Mouse (Mus musculus) layer of hippocampus, adult 2 months (tissue): Measurements from ENCODE around the gene Slamf9. TPM values are rescaled to one million over a fixed set of nuclear protein-coding genes. Genes with fewer than 3 reads are reported as not detected.

Experiments used
- DNase-seq, 2 experiments: peaks; one replicate each; pipeline ENCODE4 v3.0.0; 2022; ENCODE audit warnings: low spot score in 2 of 2
- H3K27ac ChIP-seq: fragments of 200-600 bp; 2 replicates; pipeline ENCODE4 v1.8.1; 2022
- H3K4me3 ChIP-seq: fragments of 200-600 bp; 2 replicates; pipeline ENCODE4 v1.8.1; 2022; ENCODE audit warnings: mild to moderate bottlenecking
- CTCF ChIP-seq: fragments of 200-600 bp; conservative IDR thresholded peaks from 2 replicates; pipeline ENCODE4 v1.8.1; 2022; ENCODE audit warnings: antibody characterized with exemption, mild to moderate bottlenecking, moderate library complexity
- total RNA-seq, 2 experiments: library from RNA; stranded (reverse); gene quantifications; 2 replicates each; pipeline ENCODE4 v1.2.3; 2021

Slamf9 gene
- total RNA-seq, 2 experiments from 2014 or later: 0.38 TPM; not detected in 1

DNA sequence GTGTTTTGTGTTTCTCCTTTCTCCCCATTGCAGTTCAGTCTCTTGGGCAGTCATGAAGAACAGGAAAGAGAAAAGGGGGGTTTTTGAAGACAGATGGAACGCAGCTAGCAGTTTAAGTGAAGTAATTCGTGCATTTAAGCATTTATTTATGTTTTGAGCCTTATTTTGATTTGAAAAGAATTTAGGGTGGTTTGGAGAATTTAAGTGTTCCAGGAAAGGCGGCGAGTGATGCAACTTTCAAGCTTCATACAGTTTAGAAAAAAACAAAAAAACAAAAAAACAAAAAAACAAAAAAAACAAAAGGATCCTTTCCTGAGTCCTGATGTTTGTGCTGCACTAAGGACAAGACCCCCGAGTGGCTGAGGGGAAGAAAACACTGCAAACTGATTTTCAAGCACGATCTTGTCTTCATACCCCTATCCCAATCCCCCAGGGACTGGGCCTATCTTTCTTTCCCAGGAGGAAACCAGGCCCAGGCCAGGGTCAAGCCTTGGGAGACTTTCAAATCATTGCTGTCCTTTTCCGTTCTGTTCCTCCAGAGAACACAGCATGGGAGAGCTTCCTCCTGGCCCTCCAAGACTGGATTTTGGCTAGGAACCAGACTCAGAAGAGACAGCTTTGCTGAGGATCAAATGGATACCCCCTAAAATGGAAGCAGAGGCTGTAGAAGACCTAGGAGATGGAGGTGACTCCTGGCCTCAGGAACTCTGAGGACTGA lies 39.6 kb downstream of the Slamf9 start:
- no peak overlapping the region for H3K4me3 ChIP-seq
- H3K27ac ChIP-seq: peak overlapping the region; percentile 70; the same call in 1 of the 2 replicates
- TF ChIP-seq CTCF: no peak
- no peak for DNase-seq

DNA sequence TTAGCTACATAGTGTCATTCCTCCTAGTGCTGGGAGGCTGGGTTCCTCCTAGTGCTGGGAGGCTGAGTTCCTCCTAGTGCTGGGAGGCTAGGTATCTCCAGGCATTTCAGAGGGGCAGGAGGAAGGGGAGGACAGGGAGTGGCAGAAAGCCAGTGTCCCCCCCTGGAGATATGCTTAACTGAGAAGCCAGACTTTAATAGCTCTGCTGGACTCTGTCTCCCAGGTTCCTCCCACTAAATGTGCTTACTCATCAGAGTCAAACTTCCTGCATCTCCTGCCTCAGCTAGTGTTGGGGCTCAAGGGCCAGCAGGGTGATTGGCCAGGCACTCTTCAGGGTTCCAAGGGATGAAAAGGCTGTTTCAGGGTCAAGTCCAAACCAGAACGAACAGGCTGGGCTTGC lies 40.2 kb downstream of the Slamf9 start:
- DNase-seq: no peak
- H3K4me3 ChIP-seq: no peak overlapping the region
- TF ChIP-seq CTCF: no peak
- no peak overlapping the region for H3K27ac ChIP-seq

DNA sequence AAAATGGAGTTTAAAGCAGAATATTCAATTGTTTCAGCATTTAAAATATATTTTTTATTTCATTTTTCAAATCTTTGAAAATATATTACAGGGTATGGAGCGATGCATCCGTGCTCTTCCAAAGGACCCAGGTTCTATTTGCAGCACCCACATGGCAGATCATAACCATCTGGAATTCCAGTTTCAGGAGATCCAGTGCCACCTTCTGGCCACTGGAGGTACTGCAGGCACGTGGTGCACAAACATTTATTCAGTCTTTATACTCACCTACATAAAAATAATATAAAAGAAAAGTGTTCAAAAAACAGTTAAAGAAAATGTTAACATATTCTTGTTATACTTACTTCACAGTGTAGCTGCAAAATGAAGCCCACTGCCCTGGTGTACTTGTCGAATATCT lies 42.9 kb downstream of the Slamf9 start:
- TF ChIP-seq CTCF: peak; percentile 73
- Histone ChIP-seq H3K27ac (no peak overlapping the region), H3K4me3 (no peak overlapping the region)
- DNase-seq: no peak

DNA sequence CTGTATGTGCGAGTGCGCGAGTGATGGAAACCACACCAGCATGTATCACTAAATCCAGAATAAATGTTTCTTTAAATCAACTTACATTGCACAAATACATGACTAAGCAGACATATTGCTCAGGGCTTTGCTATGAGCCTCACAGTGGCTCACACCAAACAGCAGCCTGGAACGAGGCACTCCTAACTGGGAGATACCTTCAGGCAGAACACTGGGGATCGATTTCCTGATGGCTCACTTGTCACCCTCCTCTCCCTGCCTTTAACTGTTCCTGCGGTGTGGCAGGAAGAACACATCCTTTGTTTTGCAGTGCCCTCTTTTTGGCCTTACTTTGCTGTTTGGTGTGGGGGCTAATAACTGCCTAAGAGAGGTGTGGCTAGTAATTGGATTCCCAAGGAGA lies 44.5 kb downstream of the Slamf9 start:
- Histone ChIP-seq H3K27ac (no peak overlapping the region), H3K4me3 (no peak overlapping the region)
- no peak for DNase-seq
- TF ChIP-seq CTCF: no peak

DNA sequence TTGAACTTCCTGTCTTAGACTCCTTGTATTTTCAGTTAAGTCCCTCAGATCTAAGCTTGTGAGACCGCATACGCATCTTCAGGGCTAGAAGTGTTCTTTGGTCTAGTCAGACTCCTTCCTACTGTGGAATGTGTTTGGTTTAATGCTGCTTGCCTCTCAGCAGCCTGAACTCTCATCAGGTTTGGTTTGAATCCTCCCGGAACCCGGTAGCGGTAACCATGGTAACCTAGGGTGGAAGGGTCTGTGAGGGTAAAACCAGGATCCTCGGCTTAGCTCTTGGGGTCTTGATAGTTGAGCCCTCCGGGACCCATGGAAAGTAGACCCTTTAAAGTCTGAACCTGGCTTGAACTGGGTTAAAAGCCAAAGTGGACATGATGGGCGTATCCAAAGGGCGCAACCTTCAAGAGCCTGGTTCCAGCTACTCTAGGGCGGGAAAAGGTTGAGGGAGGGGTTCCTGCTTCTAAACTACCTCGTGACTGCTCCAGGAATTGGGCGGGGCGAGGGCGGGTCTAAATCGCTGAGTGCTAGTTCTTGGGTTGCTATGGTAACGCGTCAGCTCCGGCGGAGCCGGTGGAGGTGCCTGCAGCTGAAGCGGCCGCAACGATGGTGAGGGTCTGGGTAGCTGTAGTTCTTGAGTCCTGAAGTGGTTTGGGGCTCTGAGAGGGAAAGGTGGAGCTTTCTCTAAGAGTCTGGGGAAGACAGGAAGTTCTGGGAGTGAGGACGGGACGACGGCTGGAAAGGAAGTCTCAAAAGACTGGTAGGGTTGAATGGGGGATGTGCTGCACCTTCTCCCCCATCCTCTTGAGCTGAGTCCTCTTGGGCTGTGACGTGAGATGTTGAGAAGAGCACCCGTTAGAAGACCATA lies 45.6 kb downstream of the Slamf9 start, which contains the start of gene Cfap45:
Gene Cfap45, plus strand, starts transcription at position 226 of the 865 bp plus-strand sequence.
- Histone ChIP-seq H3K27ac (peak within 1 kb of the TSS; percentile 40; the same call in 1 of the 2 replicates), H3K4me3 (peak within 1 kb of the TSS; percentile 55)
- peak; percentile 68 to 82 for DNase-seq
- no peak for TF ChIP-seq CTCF

DNA sequence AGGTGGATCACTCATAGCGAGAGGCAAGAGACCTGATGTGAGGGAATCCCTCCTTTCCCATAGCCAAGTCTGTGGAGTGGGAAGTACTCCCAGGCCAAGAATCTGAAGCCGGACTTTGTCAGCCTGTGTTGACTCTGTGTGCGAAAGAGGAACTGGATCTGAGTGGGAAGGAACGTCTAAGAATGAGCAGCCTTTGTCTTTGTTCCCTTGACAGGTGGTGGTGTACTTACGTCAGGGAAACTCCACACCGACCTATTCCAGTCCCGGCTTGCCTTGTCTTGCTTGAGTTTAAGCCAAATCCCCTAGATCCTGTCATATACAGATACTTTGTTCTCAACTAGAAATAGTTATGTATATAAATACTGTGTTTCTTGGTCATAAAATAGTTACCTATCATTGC lies 47.4 kb downstream of the Slamf9 start:
- H3K4me3 ChIP-seq: no peak overlapping the region
- no peak overlapping the region for H3K27ac ChIP-seq
- TF ChIP-seq CTCF: no peak
- no peak for DNase-seq

DNA sequence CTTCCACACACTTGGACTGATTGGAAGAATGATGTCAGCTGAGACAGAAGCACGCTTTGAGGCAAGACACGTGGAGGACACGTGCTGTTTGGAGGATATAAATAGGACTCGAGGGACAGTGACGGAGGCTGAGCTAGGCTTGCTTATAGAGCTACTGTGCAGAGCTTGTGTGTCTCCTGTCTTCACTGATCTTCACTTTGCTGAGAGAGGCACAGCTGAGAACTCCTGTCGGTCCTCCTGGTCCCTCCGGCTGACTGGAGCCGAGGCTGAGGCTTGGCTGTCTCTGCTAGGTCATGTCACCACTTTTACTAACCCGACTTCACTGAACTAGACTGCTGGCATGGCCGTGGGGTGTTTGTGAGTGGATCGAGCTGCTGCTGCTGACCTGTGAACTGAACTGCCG lies 48.5 kb downstream of the Slamf9 start:
- TF ChIP-seq CTCF: no peak
- H3K4me3 ChIP-seq: no peak overlapping the region

DNA sequence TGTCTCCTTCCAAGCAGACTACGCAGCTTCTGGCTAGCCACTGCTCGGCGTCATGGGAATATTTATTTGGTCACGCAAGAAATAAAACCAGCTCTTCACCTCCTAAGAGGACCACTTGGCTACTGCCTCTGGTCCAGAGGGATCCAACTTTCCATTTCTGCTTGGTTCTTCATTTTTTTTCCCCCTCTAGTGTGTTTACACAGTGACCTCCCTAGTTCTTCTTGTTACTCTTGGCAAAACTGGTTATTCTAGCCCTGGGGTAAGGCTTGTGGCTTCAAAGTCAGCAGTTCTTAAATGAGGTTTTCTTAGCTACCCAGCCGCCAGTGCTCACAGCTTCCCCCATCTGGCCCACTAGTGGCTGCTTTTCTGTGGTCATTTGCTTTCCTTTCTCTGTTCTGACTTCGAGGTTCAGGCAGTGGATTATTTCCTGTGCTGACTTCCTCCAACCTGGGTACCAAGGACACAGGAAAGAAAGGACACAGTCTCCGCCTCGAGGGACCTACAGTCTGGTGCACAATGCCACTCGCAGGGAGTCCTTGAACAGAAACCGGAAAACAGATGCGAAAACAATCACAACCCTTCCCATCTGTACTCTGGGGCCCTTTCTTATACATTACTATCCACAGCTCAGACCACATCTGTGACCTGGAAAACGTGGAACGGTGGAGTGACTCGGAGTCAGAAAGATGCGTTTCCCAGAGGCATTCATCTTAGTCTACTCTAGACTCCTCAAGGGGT lies 50.0 kb downstream of the Slamf9 start:
- TF ChIP-seq CTCF: peak; percentile 46
- no peak overlapping the region for H3K4me3 ChIP-seq
- no peak overlapping the region; the same call in 1 of the 2 replicates for H3K27ac ChIP-seq
- DNase-seq: no peak

More for the DNA sequence above, 48.5 kb downstream of the Slamf9 start:
- no peak overlapping the region for H3K27ac ChIP-seq
- DNase-seq: no peak

DNA sequence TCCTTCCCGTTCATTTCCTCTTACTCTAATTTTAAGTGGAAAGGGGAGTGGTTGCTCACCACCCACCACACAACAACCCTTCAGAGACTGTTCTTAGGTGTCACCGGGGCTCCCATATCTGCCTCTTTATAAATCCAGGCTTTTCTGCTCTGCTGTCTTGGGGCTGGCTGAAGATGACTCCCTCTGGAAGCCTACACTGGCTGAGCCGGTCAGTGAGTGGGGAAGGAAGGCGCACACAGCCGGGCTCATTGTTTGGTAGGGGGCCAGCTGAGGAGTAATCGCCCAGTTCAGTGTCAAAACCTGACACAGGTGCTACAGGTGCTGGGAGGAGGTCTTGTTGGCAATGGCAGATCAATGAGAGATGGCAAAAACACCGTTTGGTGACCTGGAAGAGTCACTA lies 50.8 kb downstream of the Slamf9 start:
- no peak for DNase-seq
- no peak overlapping the region for H3K27ac ChIP-seq
- TF ChIP-seq CTCF: no peak
- peak overlapping the region; percentile 24; the same call in 1 of the 2 replicates for H3K4me3 ChIP-seq

DNA sequence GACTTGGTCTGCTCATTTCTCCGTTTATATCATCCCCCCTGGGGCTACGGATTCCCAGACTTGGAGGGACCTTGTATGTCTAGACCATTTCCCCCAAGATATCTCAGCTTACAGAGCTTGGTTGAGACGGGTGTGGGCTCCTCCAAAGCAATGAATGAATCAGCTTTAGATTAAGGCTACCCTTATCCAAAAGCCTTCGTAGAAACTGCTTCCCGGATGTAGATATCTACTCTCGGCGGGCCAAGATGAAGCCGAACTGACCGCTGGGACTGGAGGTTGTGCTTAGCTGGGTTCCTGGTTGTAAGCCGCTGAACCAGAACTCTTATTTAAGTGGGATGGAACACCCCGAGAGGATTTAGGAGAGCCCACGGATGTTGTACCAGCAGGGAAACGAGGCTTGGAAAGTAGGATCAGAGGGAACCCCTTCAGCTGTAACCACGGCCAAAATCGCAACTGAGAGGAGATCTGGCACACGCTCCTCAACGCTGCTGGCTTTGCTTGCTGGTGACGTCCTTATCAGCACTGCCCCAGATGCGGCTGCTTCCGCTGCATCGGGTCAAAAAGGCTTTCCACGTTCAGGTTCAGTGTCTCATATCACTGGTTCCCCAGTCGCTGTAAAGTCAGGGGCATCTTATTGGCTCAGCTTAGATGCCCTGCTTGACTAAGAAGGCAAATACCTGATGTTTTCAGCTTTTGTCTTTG lies 51.4 kb downstream of the Slamf9 start:
- TF ChIP-seq CTCF: no peak
- DNase-seq: no peak
- peak overlapping the region; percentile 24; the same call in 1 of the 2 replicates for H3K4me3 ChIP-seq
- H3K27ac ChIP-seq: no peak overlapping the region

DNA sequence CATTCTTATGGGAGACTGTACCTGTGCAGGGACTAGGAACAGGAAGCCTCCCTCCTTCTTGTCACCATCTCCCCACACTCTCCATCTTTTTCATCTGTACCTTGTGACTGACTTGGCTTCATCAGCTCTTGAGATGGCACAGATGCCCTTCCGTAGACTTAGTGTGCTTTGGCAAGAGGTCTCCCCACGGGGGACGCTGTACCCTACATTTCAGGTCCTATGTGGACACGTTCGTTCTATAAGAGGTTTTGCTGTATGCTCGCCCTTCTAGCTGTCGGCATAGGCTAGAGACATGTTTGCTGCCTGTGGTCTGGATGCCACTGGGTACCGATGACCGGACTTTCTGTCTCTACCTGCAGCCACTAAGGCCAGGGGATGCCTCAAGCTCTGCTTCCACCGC lies 52.3 kb downstream of the Slamf9 start:
- no peak for TF ChIP-seq CTCF
- Histone ChIP-seq H3K4me3 (no peak overlapping the region), H3K27ac (no peak overlapping the region)
- DNase-seq: no peak

Other genes starting within 250 kb of the Slamf9 start
- not detected for gene Atp1a4, start 216.9 kb upstream of the Slamf9 start, total RNA-seq
- 100 to 1,000 TPM; 255 to 257 TPM for gene Igsf8, start 213.7 kb upstream of the Slamf9 start, total RNA-seq
- gene Atp1a2, start 177.3 kb upstream of the Slamf9 start, total RNA-seq: 100 to 1,000 TPM; 585 to 600 TPM
- gene Kcnj9, start 146.0 kb upstream of the Slamf9 start, total RNA-seq: 10 to 100 TPM; 67.2 to 69.2 TPM
- gene Kcnj10, start 134.1 kb upstream of the Slamf9 start, total RNA-seq: 10 to 100 TPM; 83.2 to 91.6 TPM
- gene Pigm, start 98.8 kb upstream of the Slamf9 start, total RNA-seq: 1 to 10 TPM; 8.3 to 9.2 TPM
- gene Igsf9, start 6.4 kb downstream of the Slamf9 start, total RNA-seq: 1 to 10 TPM; 5.7 to 9.2 TPM
- 10 to 100 TPM in 1 of 2 experiments, 1 to 10 TPM in 1; 7.9 to 13.1 TPM for gene Tagln2, start 24.7 kb downstream of the Slamf9 start, total RNA-seq
- 1 to 10 TPM; 4.2 to 4.8 TPM for gene Cfap45, start 45.4 kb downstream of the Slamf9 start, total RNA-seq
- under 1 TPM; 0.41 to 0.61 TPM for gene Vsig8, start 80.6 kb downstream of the Slamf9 start, total RNA-seq
- not detected for gene Slamf8, start 115.2 kb downstream of the Slamf9 start, total RNA-seq
- not detected for gene Fcrl6, start 127.2 kb downstream of the Slamf9 start, total RNA-seq
- 1 to 10 TPM; 6.6 to 7.5 TPM for gene Dusp23, start 157.6 kb downstream of the Slamf9 start, total RNA-seq
- not detected for gene Crp, start 222.7 kb downstream of the Slamf9 start, total RNA-seq